Mouse (Mus musculus): Measurements from ENCODE around the gene Spns2. TPM values are rescaled to one million over a fixed set of nuclear protein-coding genes. Genes with fewer than 3 reads are reported as not detected.
A peak's percentile ranks its signal among the peaks of the same experiment; 100 is the strongest.

Gene Spns2
- polyA plus RNA-seq, 1 experiment from 2014 or later = 5.7 TPM

- H3K4me1 ChIP-seq (ENCODE audit: control insufficient read depth, low read depth, low read length) = peaks cover 17% of the 10 kb centered on the region
- peaks cover 15% of the 10 kb centered on the region for H3K27me3 ChIP-seq (ENCODE audit: control insufficient read depth, insufficient read depth, low read depth, low read length)
- no peaks in the 10 kb centered on the region for H3K36me3 ChIP-seq (ENCODE audit: control insufficient read depth, insufficient read depth)
- peak overlapping the region; percentile 95; the same call in 1 of the 2 replicates for H3K4me2 ChIP-seq (ENCODE audit: low read depth, low read length)
- no peak overlapping the region for H3K27ac ChIP-seq (ENCODE audit: low read length)
- WGBS (ENCODE audit: insufficient replicate concordance) = 72% methylated on average over 12 of the region's 12 CpGs
- no peaks in the 10 kb centered on the region for H3K9me3 ChIP-seq (replicated peaks; ENCODE audit: control insufficient read depth, low read length)
- no peak overlapping the region for H3K4me3 ChIP-seq (ENCODE audit: low read depth, low read length)
- no peak overlapping the region for H3K9ac ChIP-seq (ENCODE audit: low read depth, low read length)
- no peak for ATAC-seq (ENCODE audit: low read depth)
Measured at GRCm38 (mm10) chr11:72409649-72410385, 79.9 kb downstream of the Spns2 start.

GRCm38 (mm10) chr11:72408451-72409170, 81.1 kb downstream of the Spns2 start:
- H3K4me3 ChIP-seq (ENCODE audit: low read depth, low read length) = no peak overlapping the region
- H3K27ac ChIP-seq (ENCODE audit: low read length) = no peak overlapping the region
- 68% methylated on average over 9 of the region's 9 CpGs for WGBS (ENCODE audit: insufficient replicate concordance)
- ATAC-seq (ENCODE audit: low read depth) = no peak
- no peak overlapping the region for H3K4me2 ChIP-seq (ENCODE audit: low read depth, low read length)
- peaks cover 11% of the 10 kb centered on the region for H3K4me1 ChIP-seq (ENCODE audit: control insufficient read depth, low read depth, low read length)
- H3K27me3 ChIP-seq (ENCODE audit: control insufficient read depth, insufficient read depth, low read depth, low read length) = peaks cover 15% of the 10 kb centered on the region
- H3K36me3 ChIP-seq (ENCODE audit: control insufficient read depth, insufficient read depth) = no peaks in the 10 kb centered on the region
- H3K9me3 ChIP-seq (replicated peaks; ENCODE audit: control insufficient read depth, low read length) = no peaks in the 10 kb centered on the region
- H3K9ac ChIP-seq (ENCODE audit: low read depth, low read length) = no peak overlapping the region

GRCm38 (mm10) chr11:72407574-72407973, 82.1 kb downstream of the Spns2 start:
- Histone ChIP-seq H3K9me3 (replicated peaks; ENCODE audit: control insufficient read depth, low read length) (no peaks in the 10 kb centered on the region), H3K27me3 (ENCODE audit: control insufficient read depth, insufficient read depth, low read depth, low read length) (peaks cover 15% of the 10 kb centered on the region), H3K27ac (ENCODE audit: low read length) (no peak overlapping the region), H3K4me1 (ENCODE audit: control insufficient read depth, low read depth, low read length) (peaks cover 11% of the 10 kb centered on the region), H3K36me3 (ENCODE audit: control insufficient read depth, insufficient read depth) (no peaks in the 10 kb centered on the region), H3K4me3 (ENCODE audit: low read depth, low read length) (no peak overlapping the region), H3K9ac (ENCODE audit: low read depth, low read length) (no peak overlapping the region), H3K4me2 (ENCODE audit: low read depth, low read length) (no peak overlapping the region)
- ATAC-seq (ENCODE audit: low read depth) = no peak
- WGBS (ENCODE audit: insufficient replicate concordance) = 13% methylated on average over 7 of the region's 7 CpGs

DNA sequence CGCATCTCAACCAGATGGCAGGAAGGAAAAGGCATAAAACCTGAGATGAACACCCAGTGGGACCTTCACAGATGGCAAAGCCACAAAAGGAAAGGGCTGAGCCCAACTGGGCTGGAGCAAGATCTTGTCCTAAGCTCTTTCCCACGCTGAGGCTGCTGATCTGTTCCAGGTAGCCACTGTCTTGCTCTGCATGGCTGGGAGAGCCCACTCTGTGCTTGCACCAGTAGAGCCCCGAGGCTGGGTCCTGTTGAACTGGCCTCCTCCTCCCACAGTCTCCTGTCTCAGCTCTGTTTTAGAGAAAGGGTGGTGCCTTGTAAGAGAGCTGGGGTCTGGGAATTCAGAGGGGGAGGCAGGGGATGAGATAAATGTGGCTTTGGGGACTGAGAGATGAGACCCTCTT, 82.6 kb downstream of the Spns2 start:
- Histone ChIP-seq H3K36me3 (ENCODE audit: control insufficient read depth, insufficient read depth) (no peaks in the 10 kb centered on the region), H3K4me3 (ENCODE audit: low read depth, low read length) (no peak overlapping the region), H3K27ac (ENCODE audit: low read length) (no peak overlapping the region), H3K9ac (ENCODE audit: low read depth, low read length) (no peak overlapping the region), H3K27me3 (ENCODE audit: control insufficient read depth, insufficient read depth, low read depth, low read length) (peaks cover 14% of the 10 kb centered on the region), H3K9me3 (replicated peaks; ENCODE audit: control insufficient read depth, low read length) (no peaks in the 10 kb centered on the region), H3K4me2 (ENCODE audit: low read depth, low read length) (no peak overlapping the region), H3K4me1 (ENCODE audit: control insufficient read depth, low read depth, low read length) (peaks cover 11% of the 10 kb centered on the region)
- ATAC-seq (ENCODE audit: low read depth) = no peak
- 22% methylated on average over 3 of the region's 3 CpGs for WGBS (ENCODE audit: insufficient replicate concordance)

DNA sequence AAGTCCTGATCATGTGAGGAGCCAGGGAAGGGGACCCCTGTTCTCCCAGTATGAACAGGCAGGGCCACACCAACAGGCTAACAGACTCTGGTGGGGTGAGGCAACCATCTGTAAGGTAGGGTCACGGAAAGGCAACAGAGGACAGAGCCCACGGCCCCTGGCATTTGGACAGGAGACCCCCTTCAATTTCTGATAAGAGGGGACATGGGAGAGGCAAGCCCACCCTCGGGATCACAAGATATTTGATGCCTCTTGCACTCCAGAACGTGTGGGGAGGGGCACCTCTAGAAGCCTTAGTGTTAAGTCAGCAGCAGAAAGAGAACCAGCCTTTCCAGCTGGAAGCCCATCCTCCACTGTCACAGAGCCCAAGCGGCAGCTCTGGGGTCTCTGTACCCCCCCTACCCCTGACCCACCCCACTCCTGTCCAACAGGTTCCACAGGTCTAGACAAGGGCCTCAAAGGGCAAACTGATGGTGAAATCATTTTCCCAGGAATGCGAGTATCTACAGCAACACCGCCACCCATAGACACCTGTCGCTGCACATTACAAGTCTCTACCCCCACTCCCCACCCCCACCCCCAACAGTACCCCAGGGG, 83.5 kb downstream of the Spns2 start:
- Histone ChIP-seq H3K4me3 (ENCODE audit: low read depth, low read length) (no peak overlapping the region), H3K36me3 (ENCODE audit: control insufficient read depth, insufficient read depth) (no peaks in the 10 kb centered on the region), H3K9ac (ENCODE audit: low read depth, low read length) (no peak overlapping the region), H3K9me3 (replicated peaks; ENCODE audit: control insufficient read depth, low read length) (no peaks in the 10 kb centered on the region), H3K27ac (ENCODE audit: low read length) (no peak overlapping the region), H3K4me1 (ENCODE audit: control insufficient read depth, low read depth, low read length) (peaks cover 2% of the 10 kb centered on the region), H3K27me3 (ENCODE audit: control insufficient read depth, insufficient read depth, low read depth, low read length) (peaks cover 5% of the 10 kb centered on the region; the same call in 1 of the 2 replicates), H3K4me2 (ENCODE audit: low read depth, low read length) (no peak overlapping the region)
- ATAC-seq (ENCODE audit: low read depth) = no peak
- 52% methylated on average over 8 of the region's 8 CpGs for WGBS (ENCODE audit: insufficient replicate concordance)

DNA sequence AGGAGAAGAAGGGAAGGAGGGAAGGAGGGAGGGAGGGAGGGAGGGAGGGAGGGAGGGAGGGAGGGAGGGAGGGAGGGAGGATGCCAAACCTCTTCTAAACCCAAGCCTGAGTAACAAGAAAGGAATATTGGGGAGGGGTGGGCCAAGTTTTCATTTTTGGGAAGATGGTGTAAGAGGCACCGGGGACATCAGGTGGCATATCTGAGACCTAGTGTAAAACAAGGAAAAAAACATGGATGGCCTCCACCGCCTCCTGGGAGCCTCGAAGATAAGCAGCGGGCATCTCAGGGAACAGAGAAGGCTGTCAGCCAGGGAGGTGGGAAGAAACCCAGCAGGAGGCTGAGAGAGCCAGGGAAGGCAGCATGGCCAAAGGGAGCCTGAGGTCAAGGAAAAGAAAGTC, 84.2 kb downstream of the Spns2 start:
- H3K4me2 ChIP-seq (ENCODE audit: low read depth, low read length) = no peak overlapping the region
- 57% methylated on average over 4 of the region's 4 CpGs for WGBS (ENCODE audit: insufficient replicate concordance)
- no peak for ATAC-seq (ENCODE audit: low read depth)
- no peaks in the 10 kb centered on the region for H3K9me3 ChIP-seq (replicated peaks; ENCODE audit: control insufficient read depth, low read length)
- no peaks in the 10 kb centered on the region; the same call in 1 of the 2 replicates for H3K4me1 ChIP-seq (ENCODE audit: control insufficient read depth, low read depth, low read length)
- no peak overlapping the region for H3K4me3 ChIP-seq (ENCODE audit: low read depth, low read length)
- H3K36me3 ChIP-seq (ENCODE audit: control insufficient read depth, insufficient read depth) = no peaks in the 10 kb centered on the region
- no peak overlapping the region for H3K27ac ChIP-seq (ENCODE audit: low read length)
- H3K27me3 ChIP-seq (ENCODE audit: control insufficient read depth, insufficient read depth, low read depth, low read length) = peaks cover under 1% of the 10 kb centered on the region; the same call in 1 of the 2 replicates
- H3K9ac ChIP-seq (ENCODE audit: low read depth, low read length) = no peak overlapping the region

GRCm38 (mm10) chr11:72402969-72403368, 86.7 kb downstream of the Spns2 start:
- no peaks in the 10 kb centered on the region for H3K36me3 ChIP-seq (ENCODE audit: control insufficient read depth, insufficient read depth)
- no peak overlapping the region for H3K4me2 ChIP-seq (ENCODE audit: low read depth, low read length)
- H3K4me3 ChIP-seq (ENCODE audit: low read depth, low read length) = no peak overlapping the region
- no peaks in the 10 kb centered on the region; the same call in 1 of the 2 replicates for H3K4me1 ChIP-seq (ENCODE audit: control insufficient read depth, low read depth, low read length)
- H3K9me3 ChIP-seq (replicated peaks; ENCODE audit: control insufficient read depth, low read length) = no peaks in the 10 kb centered on the region
- no peak overlapping the region for H3K9ac ChIP-seq (ENCODE audit: low read depth, low read length)
- H3K27ac ChIP-seq (ENCODE audit: low read length) = no peak overlapping the region
- 66% methylated on average over 12 of the region's 12 CpGs for WGBS (ENCODE audit: insufficient replicate concordance)
- no peaks in the 10 kb centered on the region for H3K27me3 ChIP-seq (ENCODE audit: control insufficient read depth, insufficient read depth, low read depth, low read length)
- no peak for ATAC-seq (ENCODE audit: low read depth)

- no peaks in the 10 kb centered on the region for H3K9me3 ChIP-seq (replicated peaks; ENCODE audit: control insufficient read depth, low read length)
- no peak for ATAC-seq (ENCODE audit: low read depth)
- H3K36me3 ChIP-seq (ENCODE audit: control insufficient read depth, insufficient read depth) = no peaks in the 10 kb centered on the region
- no peak overlapping the region for H3K4me3 ChIP-seq (ENCODE audit: low read depth, low read length)
- H3K9ac ChIP-seq (ENCODE audit: low read depth, low read length) = no peak overlapping the region
- WGBS (ENCODE audit: insufficient replicate concordance) = 66% methylated on average over 5 of the region's 5 CpGs
- no peaks in the 10 kb centered on the region for H3K4me1 ChIP-seq (ENCODE audit: control insufficient read depth, low read depth, low read length)
- no peak overlapping the region for H3K4me2 ChIP-seq (ENCODE audit: low read depth, low read length)
- H3K27me3 ChIP-seq (ENCODE audit: control insufficient read depth, insufficient read depth, low read depth, low read length) = no peaks in the 10 kb centered on the region
- H3K27ac ChIP-seq (ENCODE audit: low read length) = no peak overlapping the region
Measured at GRCm38 (mm10) chr11:72402017-72402416, 87.7 kb downstream of the Spns2 start.
